Mouse (Mus musculus) heart, embryonic 16.5 days (tissue): ENCODE measurements around the gene Tox2. TPM values are rescaled to one million over a fixed set of nuclear protein-coding genes. Genes with fewer than 3 reads are reported as not detected.

Experiments used
- ATAC-seq: fragments of 200-750 bp; cut with Nextera tagmentation; replicated peaks from 2 replicates; pipeline ENCODE4 v1.8.0; 2017; ENCODE audit warnings: moderate number of reproducible peaks; ENCODE audit not compliant: insufficient read depth, low FRiP score; ENCODE audit errors: extremely low read depth
- H3K27ac ChIP-seq: fragments of 300-500 bp; sonication (generic); 2 replicates; pipeline ENCODE4 v1.5.1; 2014; ENCODE audit warnings: mild to moderate bottlenecking, low read length, control low read depth, moderate library complexity
- H3K27me3 ChIP-seq: fragments of 300-500 bp; sonication (generic); 2 replicates; pipeline ENCODE4 v1.6.1; 2014; ENCODE audit warnings: low read length, mixed read lengths; ENCODE audit not compliant: control insufficient read depth, insufficient read depth
- H3K36me3 ChIP-seq: fragments of 300-500 bp; sonication (generic); 2 replicates; pipeline ENCODE4 v1.6.1; 2014; ENCODE audit not compliant: control insufficient read depth, insufficient read depth
- H3K4me1 ChIP-seq: fragments of 300-500 bp; sonication (generic); 2 replicates; pipeline ENCODE4 v1.6.1; 2014; ENCODE audit warnings: low read length, mixed read lengths; ENCODE audit not compliant: control insufficient read depth, insufficient read depth
- H3K4me2 ChIP-seq: fragments of 300-500 bp; sonication (generic); 2 replicates; pipeline ENCODE4 v1.6.1; 2014; ENCODE audit warnings: low read depth, mild to moderate bottlenecking, control low read depth, low read length
- H3K4me3 ChIP-seq: fragments of 300-500 bp; sonication (generic); 2 replicates; pipeline ENCODE4 v1.5.1; 2014; ENCODE audit warnings: mild to moderate bottlenecking, control low read depth, low read length
- H3K9ac ChIP-seq: fragments of 300-500 bp; sonication (generic); 2 replicates; pipeline ENCODE4 v1.6.1; 2014; ENCODE audit warnings: low read length, control low read depth
- H3K9me3 ChIP-seq: fragments of 300-500 bp; sonication (generic); replicated peaks from 2 replicates; pipeline ENCODE4 v1.6.1; 2016; ENCODE audit warnings: low read length; ENCODE audit not compliant: control insufficient read depth
- WGBS: fragments of 180-500 bp; shearing (Covaris S2); extraction: QIAGEN DNeasy Blood & Tissue Kit; methylation state at CpG from one replicate; pipeline ENCODE4 v1.1.7; 2014; 5-methylcytosine and 5-hydroxymethylcytosine counted together
- polyA plus RNA-seq: library from polyadenylated mRNA; unstranded; fragments of >200 nt; fragmentation: Nextera tagmentation; extraction: Ambion mirVana; gene quantifications from 2 replicates; pipeline ENCODE4 v1.2.1, GENCODE M21; 2015

The Tox2 gene
- polyA plus RNA-seq, 1 experiment from 2014 or later, result 6.1 TPM

DNA sequence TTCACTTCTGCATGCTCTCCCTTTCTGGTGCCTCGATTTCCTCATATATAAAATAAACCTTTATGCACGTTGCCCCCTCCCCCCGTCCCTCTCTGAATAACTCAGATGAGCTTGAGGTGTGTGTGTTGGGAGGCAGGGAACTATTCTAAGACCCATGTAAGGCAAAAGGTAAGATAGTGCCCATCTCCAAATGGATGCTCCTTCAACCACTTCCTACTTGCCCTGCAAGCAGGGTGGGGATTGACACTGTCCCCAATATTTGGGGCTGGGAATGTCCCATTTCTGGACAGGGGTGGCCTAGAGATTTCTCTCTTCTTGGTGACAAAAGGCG, 407 bp upstream of the Tox2 start:
- H3K27me3 ChIP-seq, result peaks cover 33% of the 10 kb centered on the region
- WGBS, result 9% methylated on average over 4 of the region's 4 CpGs

DNA sequence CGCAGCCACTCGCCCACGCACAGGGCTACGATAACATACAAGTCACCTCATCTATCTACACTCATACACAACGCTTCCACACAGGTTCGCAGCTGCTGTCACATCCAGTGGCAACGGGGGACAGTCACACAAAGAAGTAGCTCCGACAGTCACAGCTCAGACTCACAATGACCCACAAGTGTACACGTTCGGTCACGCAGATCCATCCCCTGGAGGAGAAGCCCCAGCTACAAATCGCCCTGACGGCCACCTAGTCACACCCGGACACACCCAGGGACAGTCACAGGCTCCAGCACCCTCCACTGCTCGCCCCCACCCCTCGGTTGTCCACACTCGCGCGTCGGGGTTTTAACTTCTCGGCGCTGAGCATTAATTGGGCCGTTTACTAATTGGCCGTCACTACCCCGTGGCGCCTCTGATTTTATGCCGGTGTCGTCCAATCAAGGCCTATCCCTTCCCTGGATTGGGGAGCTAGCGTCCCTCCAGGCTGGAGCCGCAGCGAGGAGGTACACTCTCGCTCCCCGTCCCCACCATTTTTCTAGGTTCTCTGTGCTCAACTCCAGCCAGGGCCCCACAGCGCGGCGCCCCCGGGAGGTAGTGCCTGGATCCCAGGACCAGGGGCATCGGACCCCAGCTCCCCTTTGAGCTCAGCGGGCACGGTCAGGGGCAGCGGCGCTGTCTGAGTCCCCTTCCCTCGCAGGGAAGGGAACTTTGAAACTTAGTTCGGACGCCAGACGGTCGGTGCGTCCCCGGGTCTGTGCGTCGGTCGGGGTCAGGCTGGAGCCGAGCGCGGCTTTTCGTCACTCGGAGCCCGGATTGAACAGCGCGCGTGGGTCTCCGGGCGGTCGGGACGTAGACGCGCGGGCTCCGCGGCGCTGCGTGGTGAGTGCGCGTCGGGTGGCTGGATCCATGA, 966 bp downstream of the Tox2 start:
- Histone ChIP-seq H3K27ac (no peak overlapping the region), H3K36me3 (no peaks in the 10 kb centered on the region), H3K9me3 (peaks cover 7% of the 10 kb centered on the region), H3K27me3 (peaks cover 33% of the 10 kb centered on the region), H3K4me1 (peaks cover 9% of the 10 kb centered on the region), H3K4me2 (peak overlapping the region; percentile 99), H3K9ac (peak overlapping the region; percentile 74), H3K4me3 (peak overlapping the region; percentile 70)
- ATAC-seq, result no peak
- 2% methylated on average over 75 of the region's 75 CpGs for WGBS

More for the DNA sequence above, 407 bp upstream of the Tox2 start:
- H3K9me3 ChIP-seq, result peaks cover 7% of the 10 kb centered on the region
- H3K36me3 ChIP-seq, result no peaks in the 10 kb centered on the region
- peak overlapping the region; percentile 77 for H3K27ac ChIP-seq
- peak overlapping the region; percentile 70 for H3K4me3 ChIP-seq
- peaks cover 9% of the 10 kb centered on the region for H3K4me1 ChIP-seq
- H3K4me2 ChIP-seq, result peak overlapping the region; percentile 99
- no peak for ATAC-seq
- H3K9ac ChIP-seq, result peak overlapping the region; percentile 74

- WGBS, result 1% methylated on average over 44 of the region's 45 CpGs
- no peaks in the 10 kb centered on the region for H3K36me3 ChIP-seq
- peaks cover 7% of the 10 kb centered on the region for H3K9me3 ChIP-seq
- H3K27ac ChIP-seq, result no peak overlapping the region
- peaks cover 9% of the 10 kb centered on the region for H3K4me1 ChIP-seq
- peak overlapping the region; percentile 99 for H3K4me2 ChIP-seq
- peaks cover 33% of the 10 kb centered on the region for H3K27me3 ChIP-seq
- peak; percentile 26; the same call in 1 of the 2 replicates for ATAC-seq
- H3K4me3 ChIP-seq, result peak overlapping the region; percentile 70
- peak overlapping the region; percentile 70 for H3K9ac ChIP-seq
Observed at GRCm38 (mm10) chr2:163204548-163205261, 1.8 kb downstream of the Tox2 start.

GRCm38 (mm10) chr2:163205262-163205647, 2.3 kb downstream of the Tox2 start:
- H3K9me3 ChIP-seq, result peaks cover 11% of the 10 kb centered on the region
- peaks cover 9% of the 10 kb centered on the region for H3K4me1 ChIP-seq
- ATAC-seq, result no peak
- H3K4me3 ChIP-seq, result peak overlapping the region; percentile 70
- H3K27me3 ChIP-seq, result peaks cover 33% of the 10 kb centered on the region
- H3K4me2 ChIP-seq, result peak overlapping the region; percentile 99
- no peak overlapping the region for H3K9ac ChIP-seq
- no peaks in the 10 kb centered on the region for H3K36me3 ChIP-seq
- 8% methylated on average over 6 of the region's 6 CpGs for WGBS
- H3K27ac ChIP-seq, result no peak overlapping the region

- ATAC-seq, result no peak
- H3K36me3 ChIP-seq, result no peaks in the 10 kb centered on the region
- peaks cover 11% of the 10 kb centered on the region for H3K9me3 ChIP-seq
- H3K4me3 ChIP-seq, result no peak overlapping the region
- H3K9ac ChIP-seq, result no peak overlapping the region
- no peak overlapping the region for H3K4me2 ChIP-seq
- no peak overlapping the region for H3K27ac ChIP-seq
- peaks cover 33% of the 10 kb centered on the region for H3K27me3 ChIP-seq
- H3K4me1 ChIP-seq, result peaks cover 9% of the 10 kb centered on the region
- 60% methylated on average over 17 of the region's 17 CpGs for WGBS
Observed at GRCm38 (mm10) chr2:163205737-163206490, 3.0 kb downstream of the Tox2 start.

GRCm38 (mm10) chr2:163207315-163207714, 4.4 kb downstream of the Tox2 start:
- no peaks in the 10 kb centered on the region for H3K36me3 ChIP-seq
- H3K4me3 ChIP-seq, result no peak overlapping the region
- H3K27ac ChIP-seq, result no peak overlapping the region
- no peak for ATAC-seq
- H3K27me3 ChIP-seq, result peaks cover 33% of the 10 kb centered on the region
- no peak overlapping the region for H3K9ac ChIP-seq
- H3K4me2 ChIP-seq, result no peak overlapping the region
- WGBS, result 100% methylated on average over 2 of the region's 2 CpGs
- H3K9me3 ChIP-seq, result peaks cover 8% of the 10 kb centered on the region
- H3K4me1 ChIP-seq, result peaks cover 9% of the 10 kb centered on the region

GRCm38 (mm10) chr2:163209139-163209538, 6.2 kb downstream of the Tox2 start:
- H3K9ac ChIP-seq, result no peak overlapping the region
- peaks cover 8% of the 10 kb centered on the region for H3K9me3 ChIP-seq
- peaks cover 5% of the 10 kb centered on the region for H3K4me1 ChIP-seq
- H3K4me2 ChIP-seq, result no peak overlapping the region
- no peak overlapping the region for H3K4me3 ChIP-seq
- H3K36me3 ChIP-seq, result no peaks in the 10 kb centered on the region
- WGBS, result 82% methylated on average over 8 of the region's 8 CpGs
- peaks cover 25% of the 10 kb centered on the region for H3K27me3 ChIP-seq
- ATAC-seq, result no peak
- no peak overlapping the region for H3K27ac ChIP-seq

DNA sequence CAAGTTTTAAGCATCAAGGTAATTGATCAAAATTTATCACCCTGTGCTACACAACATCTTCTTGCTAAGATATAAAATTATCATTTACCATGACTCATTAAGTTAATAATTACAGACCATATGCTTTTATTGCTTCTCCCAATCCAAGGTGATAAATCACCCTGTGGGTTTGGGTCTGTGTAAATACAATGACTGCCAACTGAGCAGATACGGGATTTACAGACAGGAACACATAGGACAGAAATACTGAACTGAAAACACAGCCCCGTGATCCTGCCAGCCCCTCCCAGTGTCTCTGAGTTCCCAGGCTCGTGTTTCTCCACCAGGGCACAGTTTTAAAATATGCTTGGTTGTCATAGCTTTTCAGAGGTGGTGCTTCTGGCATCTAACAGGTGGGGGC, 10.2 kb downstream of the Tox2 start:
- H3K4me3 ChIP-seq, result no peak overlapping the region
- no peak for ATAC-seq
- H3K27me3 ChIP-seq, result no peaks in the 10 kb centered on the region
- H3K9me3 ChIP-seq, result peaks cover 3% of the 10 kb centered on the region
- no peak overlapping the region for H3K9ac ChIP-seq
- H3K27ac ChIP-seq, result no peak overlapping the region
- WGBS, result 43% methylated on average over 3 of the region's 3 CpGs
- no peaks in the 10 kb centered on the region for H3K36me3 ChIP-seq
- H3K4me2 ChIP-seq, result no peak overlapping the region
- H3K4me1 ChIP-seq, result peaks cover under 1% of the 10 kb centered on the region; the same call in 1 of the 2 replicates
